Mouse (Mus musculus) CH12.LX (cell line): Measurements from ENCODE around the gene Afg1l. TPM values are rescaled to one million over a fixed set of nuclear protein-coding genes. Genes with fewer than 3 reads are reported as not detected.

Experiments
- DNase-seq: peaks from one replicate; pipeline ENCODE4 v3.0.0-alpha.2; 2013; ENCODE audit errors: extremely low read depth
- H3K27ac ChIP-seq: 2 replicates; pipeline ENCODE4 v1.5.1; 2012; ENCODE audit warnings: low read depth, mild to moderate bottlenecking, control low read depth, moderate library complexity; ENCODE audit not compliant: insufficient read depth
- H3K27me3 ChIP-seq: replicated peaks from 2 replicates; pipeline ENCODE3; 2012; ENCODE audit warnings: inconsistent platforms
- H3K36me3 ChIP-seq, 2 experiments: replicated peaks in 1 of 2; 2 replicates each; pipeline versions ENCODE3 to v1.6.1; 2012; ENCODE audit warnings: inconsistent platforms in 1 of 2, low read length in 1 of 2, mild to moderate bottlenecking in 1 of 2, mixed read lengths in 1 of 2, moderate library complexity in 1 of 2; ENCODE audit not compliant: control insufficient read depth in 1 of 2, insufficient read depth in 1 of 2
- H3K4me1 ChIP-seq, 2 experiments: 2 replicates each; pipeline ENCODE4 v1.6.1; 2012; ENCODE audit warnings: inconsistent platforms in 1 of 2, moderate library complexity in 1 of 2; ENCODE audit not compliant: insufficient read depth in 2 of 2, control insufficient read depth in 1 of 2
- H3K4me2 ChIP-seq: 2 replicates; pipeline ENCODE4 v1.6.1; 2012; ENCODE audit warnings: low read depth, mild to moderate bottlenecking, control low read depth; ENCODE audit not compliant: poor library complexity, insufficient read depth, severe bottlenecking
- H3K4me3 ChIP-seq, 3 experiments: fragments of 150-350 bp in 1 of 3; sonication (generic) in 1 of 3; replicated peaks in 1 of 3; 2 replicates each; pipeline versions ENCODE3 to v1.5.1; 2011 to 2012; ENCODE audit warnings: low read depth in 2 of 3, low read length in 2 of 3, mild to moderate bottlenecking in 2 of 3, moderate library complexity in 2 of 3, control low read depth in 1 of 3, improper control_type of control experiment in 1 of 3, inconsistent platforms in 1 of 3, mixed read lengths in 1 of 3; ENCODE audit not compliant: poor library complexity in 1 of 3
- H3K79me2 ChIP-seq: replicated peaks from 2 replicates; pipeline ENCODE4 v1.6.1; 2012; ENCODE audit warnings: mild to moderate bottlenecking, moderate library complexity; ENCODE audit not compliant: control insufficient read depth, poor library complexity, insufficient read depth, severe bottlenecking; ENCODE audit errors: extremely low read depth
- H3K9ac ChIP-seq: 2 replicates; pipeline ENCODE4 v1.6.1; 2012; ENCODE audit warnings: low read depth, mild to moderate bottlenecking, control low read depth, moderate library complexity; ENCODE audit not compliant: insufficient read depth
- H3K9me3 ChIP-seq: replicated peaks from 2 replicates; pipeline ENCODE3; 2012; ENCODE audit warnings: low read length, inconsistent platforms, mixed read lengths
- CHD1 ChIP-seq: IDR thresholded peaks from 2 replicates; pipeline ENCODE4 v1.6.1; 2012; ENCODE audit warnings: low read depth, low read length, improper control_type of control experiment, inconsistent platforms
- CHD2 ChIP-seq: IDR thresholded peaks from 2 replicates; pipeline ENCODE4 v1.6.1; 2011; ENCODE audit warnings: low read length, improper control_type of control experiment
- CTCF ChIP-seq, 2 experiments: IDR thresholded peaks in 1 of 2; conservative IDR thresholded peaks in 1 of 2; 2 replicates each; pipeline ENCODE4 v1.5.1; 2011 to 2012; ENCODE audit warnings: low read depth in 2 of 2, low read length in 2 of 2, improper control_type of control experiment in 1 of 2, inconsistent platforms in 1 of 2, mild to moderate bottlenecking in 1 of 2, moderate library complexity in 1 of 2
- E2F4 ChIP-seq: IDR thresholded peaks from 2 replicates; pipeline ENCODE4 v1.6.1; 2011; ENCODE audit warnings: low read depth, low read length, improper control_type of control experiment; ENCODE audit not compliant: insufficient replicate concordance
- ELF1 ChIP-seq: IDR thresholded peaks from 2 replicates; pipeline ENCODE4 v1.6.1; 2014; ENCODE audit warnings: low read depth, mild to moderate bottlenecking, inconsistent platforms, low read length, improper control_type of control experiment
- ETS1 ChIP-seq: conservative IDR thresholded peaks from 2 replicates; pipeline ENCODE4 v1.6.1; 2012; ENCODE audit warnings: low read depth, mild to moderate bottlenecking, inconsistent platforms, low read length, improper control_type of control experiment, moderate library complexity
- GABPA ChIP-seq: IDR thresholded peaks from 2 replicates; pipeline ENCODE4 v1.6.1; 2012; ENCODE audit warnings: low read depth, low read length, improper control_type of control experiment, inconsistent platforms; ENCODE audit not compliant: insufficient replicate concordance
- IRF4 ChIP-seq: IDR thresholded peaks from 2 replicates; pipeline ENCODE4 v1.6.1; 2014; ENCODE audit warnings: low read depth, mild to moderate bottlenecking, inconsistent platforms, low read length, improper control_type of control experiment
- JUN ChIP-seq: IDR thresholded peaks from 2 replicates; pipeline ENCODE4 v1.6.1; 2011; ENCODE audit warnings: low read depth, mild to moderate bottlenecking, low read length, improper control_type of control experiment, moderate library complexity; ENCODE audit not compliant: insufficient read depth
- JUND ChIP-seq: conservative IDR thresholded peaks from 2 replicates; pipeline ENCODE4 v1.6.1; 2011; ENCODE audit warnings: low read depth, low read length, improper control_type of control experiment
- KAT2A ChIP-seq: IDR thresholded peaks from 2 replicates; pipeline ENCODE4 v1.6.1; 2012; ENCODE audit warnings: low read length, improper control_type of control experiment, inconsistent platforms; ENCODE audit not compliant: insufficient replicate concordance
- MAFK ChIP-seq: IDR thresholded peaks from 2 replicates; pipeline ENCODE4 v1.6.1; 2011; ENCODE audit warnings: low read length, improper control_type of control experiment; ENCODE audit not compliant: insufficient replicate concordance
- NRF1 ChIP-seq: IDR thresholded peaks from 2 replicates; pipeline ENCODE4 v1.6.1; 2014; ENCODE audit warnings: low read depth, mild to moderate bottlenecking, inconsistent platforms, low read length, improper control_type of control experiment, moderate library complexity
- PAX5 ChIP-seq: IDR thresholded peaks from 2 replicates; pipeline ENCODE4 v1.6.1; 2012; ENCODE audit warnings: low read length, inconsistent platforms, mixed read lengths
- POLR2AphosphoS2 ChIP-seq: IDR thresholded peaks from 2 replicates; pipeline ENCODE4 v1.6.1; 2011; ENCODE audit warnings: low read depth, low read length, improper control_type of control experiment
- RAD21 ChIP-seq: IDR thresholded peaks from 2 replicates; pipeline ENCODE4 v1.6.1; 2011; ENCODE audit warnings: low read depth, mild to moderate bottlenecking, low read length, improper control_type of control experiment, moderate library complexity
- SIN3A ChIP-seq: IDR thresholded peaks from 2 replicates; pipeline ENCODE4 v1.6.1; 2012; ENCODE audit warnings: low read length, improper control_type of control experiment, inconsistent platforms
- SMC3 ChIP-seq: IDR thresholded peaks from 2 replicates; pipeline ENCODE4 v1.6.1; 2011; ENCODE audit warnings: low read depth, low read length, improper control_type of control experiment
- ZMIZ1 ChIP-seq: IDR thresholded peaks from 2 replicates; pipeline ENCODE4 v1.6.1; 2012; ENCODE audit warnings: low read depth, mild to moderate bottlenecking, inconsistent platforms, low read length, improper control_type of control experiment
- ZNF384 ChIP-seq: IDR thresholded peaks from 2 replicates; pipeline ENCODE4 v1.6.1; 2012; ENCODE audit warnings: low read depth, low read length, improper control_type of control experiment, inconsistent platforms
- dilution Hi-C: fragments of 300-500 bp; cut with MboI; formaldehyde crosslinking; loops from 2 replicates; pipeline ENCODE4 v1.14.3; 2020; ENCODE audit warnings: low sequenced_read_pairs; ENCODE audit not compliant: extremely low pct_unique_long_range_greater_than_20kb, extremely low pct_ligation_motif_present
- in situ Hi-C: fragments of 300-500 bp; cut with MboI; formaldehyde crosslinking; loops from 3 replicates; pipeline ENCODE4 v1.14.3; 2019; ENCODE audit warnings: low sequenced_read_pairs, low pct_ligation_motif_present, low pct_unique_long_range_greater_than_20kb, mixed read lengths
- polyA plus RNA-seq: library from polyadenylated mRNA; unstranded; fragments of >175 nt; gene quantifications from 2 replicates; pipeline ENCODE4 v1.2.1, GENCODE M21; 2012; ENCODE audit warnings: low read depth; ENCODE audit not compliant: insufficient read length
- total RNA-seq, 2 experiments: library from RNA; depleted of rRNA; stranded (reverse); fragments of 300-350 nt in 1 of 2; fragments of >200 nt in 1 of 2; gene quantifications; 2 replicates each; pipeline ENCODE4 v1.2.3; 2012 to 2014

Afg1l gene
- total and polyA plus RNA-seq, 3 experiments = 3.1 to 6.9 (median 4.5) TPM

DNA sequence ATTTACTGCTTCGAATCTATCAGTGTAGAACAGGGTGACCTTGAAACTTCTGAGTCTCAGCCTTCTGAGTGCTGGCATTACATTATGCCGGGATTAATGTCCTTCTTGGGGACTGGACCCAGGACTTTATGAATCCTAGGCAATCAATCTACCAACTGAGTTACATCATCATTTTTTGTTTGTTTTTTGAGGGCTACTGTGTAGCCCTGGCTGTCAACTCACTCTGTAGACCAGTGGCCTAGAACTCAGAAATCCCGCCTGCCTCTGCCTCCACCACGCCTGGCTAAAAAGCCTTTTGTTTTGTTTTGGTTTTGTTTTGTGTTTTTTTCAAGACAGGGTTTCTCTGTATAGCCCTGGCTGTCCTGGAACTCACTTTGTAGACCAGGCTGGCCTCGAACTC lies 22.8 kb upstream of the Afg1l start:
- no peaks in the 10 kb centered on the region for H3K9me3 ChIP-seq
- H3K4me1 ChIP-seq = peaks cover 0 to 26% of the 10 kb centered on the region in 2 experiments; a peak in 1 of 4 replicates
- no peak for TF ChIP-seq SMC3
- peak overlapping the region in 1 of 3 experiments; percentile 91 for H3K4me3 ChIP-seq
- H3K4me2 ChIP-seq = no peak overlapping the region
- in situ Hi-C loops (no loop called here), dilution Hi-C loops (no loop called here)
- no peak for DNase-seq
- peak overlapping the region; percentile 54 for H3K27ac ChIP-seq
- no peaks in the 10 kb centered on the region for H3K27me3 ChIP-seq
- H3K9ac ChIP-seq = peak overlapping the region; percentile 55; the same call in 1 of the 2 replicates
- H3K79me2 ChIP-seq = peaks cover 24% of the 10 kb centered on the region
- H3K36me3 ChIP-seq = peaks cover 0 to 9% of the 10 kb centered on the region in 2 experiments

GRCm38 (mm10) chr10:42500611-42501010 lies 22.2 kb upstream of the Afg1l start:
- in situ Hi-C loops = no loop called here
- H3K27me3 ChIP-seq = no peaks in the 10 kb centered on the region
- peaks cover 0 to 20% of the 10 kb centered on the region in 2 experiments; a peak in 1 of 4 replicates for H3K4me1 ChIP-seq
- no peak overlapping the region for H3K9ac ChIP-seq
- peaks cover 22% of the 10 kb centered on the region for H3K79me2 ChIP-seq
- H3K36me3 ChIP-seq = peaks cover 0 to 8% of the 10 kb centered on the region in 2 experiments
- no peaks in the 10 kb centered on the region for H3K9me3 ChIP-seq
- H3K4me2 ChIP-seq = no peak overlapping the region
- no peak for DNase-seq
- dilution Hi-C loops = no loop called here
- H3K4me3 ChIP-seq = no peak overlapping the region
- no peak overlapping the region for H3K27ac ChIP-seq
- TF ChIP-seq MAFK (no peak), ETS1 (no peak), CHD2 (no peak), PAX5 (no peak), JUND (no peak), GABPA (no peak), SIN3A (no peak), ZMIZ1 (no peak), RAD21 (no peak), CHD1 (no peak), POLR2AphosphoS2 (no peak), JUN (no peak), ELF1 (no peak), NRF1 (no peak), E2F4 (no peak), IRF4 (no peak), ZNF384 (no peak), KAT2A (no peak), CTCF (conservative IDR thresholded peaks at IDR 0.05 in 1 of 2, IDR thresholded peaks at IDR 0.05 in 1 of 2; ENCODE audit: low read depth in 2 of 2, low read length in 2 of 2) (no peak)
